Mouse (Mus musculus) inflammation-experienced regulatory T-cells, adult 6 months (primary cell): ENCODE results near the gene Trpv5. TPM values are rescaled to one million over a fixed set of nuclear protein-coding genes. Genes with fewer than 3 reads are reported as not detected.
A peak's percentile ranks its signal among the peaks of the same experiment; 100 is the strongest.

Source experiments
- ATAC-seq: one replicate; pipeline ENCODE4 v1.8.0; 2017
- polyA plus RNA-seq, 3 experiments: library from polyadenylated mRNA; unstranded; fragments of 100-300 nt; shearing (Covaris generic); gene quantifications; one replicate each; pipeline ENCODE4 v1.2.1; 2017

Trpv5 gene
- polyA plus RNA-seq, result not detected

GRCm38 (mm10) chr6:41680669-41681068, at the start of gene Trpv5:
Trpv5 (minus strand) TSS chr6:41680769.
- no peak for ATAC-seq

- peak; percentile 64 for ATAC-seq
Observed at GRCm38 (mm10) chr6:41727989-41728609, 47.5 kb upstream of the Trpv5 start.

- no peak for ATAC-seq
Observed at GRCm38 (mm10) chr6:41721430-41721829, 40.9 kb upstream of the Trpv5 start.

GRCm38 (mm10) chr6:41710281-41710680, 29.7 kb upstream of the Trpv5 start:
- ATAC-seq, result no peak

GRCm38 (mm10) chr6:41706275-41706674, 25.7 kb upstream of the Trpv5 start:
- ATAC-seq, result no peak

GRCm38 (mm10) chr6:41704123-41704522, 23.6 kb upstream of the Trpv5 start, which contains the start of gene Kel:
Kel (minus strand) TSS chr6:41704339.
- no peak for ATAC-seq

DNA sequence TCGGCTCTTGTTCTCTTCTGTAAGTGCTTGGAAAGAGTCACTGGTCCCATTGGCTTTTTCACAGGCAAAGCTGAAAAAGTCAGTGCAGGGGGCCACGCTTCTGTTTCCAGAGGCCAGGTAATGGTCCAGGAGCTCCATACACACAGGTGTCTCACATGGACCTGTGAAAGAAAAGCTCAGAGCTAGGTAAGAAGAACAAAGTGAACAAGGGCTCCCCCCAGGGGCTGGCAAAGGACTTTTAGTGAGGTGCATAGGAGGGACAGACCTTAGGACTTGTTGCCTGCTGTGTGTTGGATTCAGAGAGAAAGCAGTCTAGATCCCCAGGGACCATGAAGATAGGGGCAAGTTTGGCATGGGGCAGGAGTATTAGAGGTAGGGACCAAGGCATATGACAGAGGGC, 22.4 kb upstream of the Trpv5 start:
- peak; percentile 74 for ATAC-seq

DNA sequence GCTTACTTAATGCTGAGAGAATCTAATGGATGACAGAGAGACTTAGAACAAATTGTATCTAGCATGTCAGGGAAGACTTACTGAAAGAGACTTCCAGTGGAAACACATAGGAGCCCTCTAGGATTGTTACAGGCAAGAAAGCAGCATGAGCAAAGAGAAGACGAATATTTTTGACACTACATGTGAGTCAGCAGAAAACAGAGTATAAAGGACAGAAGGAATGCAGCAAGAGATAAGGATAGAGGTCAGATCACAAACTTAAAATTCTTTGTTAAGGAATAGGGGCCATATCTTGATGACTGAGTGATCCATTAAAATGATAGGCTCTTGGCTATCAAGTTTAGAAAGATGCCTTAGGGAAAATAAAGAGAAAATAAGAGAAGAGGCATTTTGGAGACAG, 20.7 kb upstream of the Trpv5 start:
- no peak for ATAC-seq

DNA sequence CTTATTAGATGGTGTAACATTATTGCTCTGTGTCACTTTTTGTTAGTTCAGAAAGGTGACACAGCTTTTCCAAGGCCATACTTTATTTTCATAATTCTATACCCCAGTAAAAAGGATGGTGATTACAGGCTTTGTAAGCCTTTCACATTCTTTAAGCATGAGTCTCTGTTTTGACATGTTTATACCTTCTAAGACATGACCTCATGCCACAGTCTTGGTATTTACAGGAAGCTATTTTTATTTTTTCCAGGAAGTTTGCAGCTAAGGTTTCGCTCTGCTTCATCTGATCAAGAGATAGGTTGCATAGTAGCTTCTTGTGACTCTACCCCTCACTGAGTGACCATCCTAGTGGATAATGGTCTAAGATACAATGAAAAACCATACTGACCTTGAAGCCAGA, 13.8 kb upstream of the Trpv5 start:
- no peak for ATAC-seq

- ATAC-seq, result no peak
Observed at GRCm38 (mm10) chr6:41692200-41692599, 11.6 kb upstream of the Trpv5 start.

DNA sequence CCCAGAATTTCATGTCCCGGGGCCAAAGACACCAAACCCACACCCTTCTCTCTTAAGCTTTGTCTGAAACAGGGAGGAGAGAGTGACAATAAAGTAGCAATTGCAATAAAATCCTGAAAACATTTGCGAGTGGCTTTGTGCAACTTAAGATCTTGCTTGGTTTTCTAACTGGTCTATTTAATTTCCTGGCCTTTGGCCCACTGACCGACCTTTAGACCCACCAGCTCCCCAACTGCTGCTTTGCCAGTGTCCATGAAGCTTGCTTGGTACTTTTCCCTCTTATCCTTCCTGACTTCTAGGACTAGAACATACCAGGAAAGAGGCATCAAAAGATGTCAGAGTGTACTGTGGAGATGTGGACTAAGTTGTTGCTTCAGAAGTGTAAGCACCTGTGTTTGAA, 5.0 kb upstream of the Trpv5 start:
- ATAC-seq, result no peak

- ATAC-seq, result no peak
Observed at GRCm38 (mm10) chr6:41684911-41685310, 4.3 kb upstream of the Trpv5 start.

- ATAC-seq, result no peak
Observed at GRCm38 (mm10) chr6:41684131-41684530, 3.6 kb upstream of the Trpv5 start, which contains the start of gene Llcfc1. Llcfc1 (plus strand) TSS chr6:41684431.

- no peak for ATAC-seq
Observed at GRCm38 (mm10) chr6:41681656-41682055, 1.1 kb upstream of the Trpv5 start.

GRCm38 (mm10) chr6:41676530-41676929, 4.0 kb downstream of the Trpv5 start:
- ATAC-seq, result no peak

GRCm38 (mm10) chr6:41662320-41662719, 18.2 kb downstream of the Trpv5 start:
- peak; percentile 78 for ATAC-seq

- ATAC-seq, result no peak
Observed at GRCm38 (mm10) chr6:41658487-41658886, 22.1 kb downstream of the Trpv5 start.

DNA sequence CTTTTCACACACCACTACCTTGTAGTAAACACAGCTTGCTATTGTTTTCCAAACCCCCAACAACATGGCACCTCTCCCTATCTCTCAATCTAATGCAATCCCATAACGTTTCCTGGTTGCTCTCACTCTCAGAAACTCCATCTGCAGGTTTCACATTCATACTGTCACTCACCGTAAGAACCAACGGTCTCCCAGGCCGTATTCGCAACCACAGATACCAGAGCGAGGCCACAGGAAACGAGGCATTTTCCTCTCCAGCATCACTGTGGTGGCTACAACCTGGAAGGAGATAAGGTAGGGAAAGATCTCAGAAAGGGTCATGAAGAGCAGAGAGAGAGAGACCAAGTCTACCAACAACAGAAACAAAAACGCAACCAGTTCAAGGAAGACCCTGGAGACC, 25.9 kb downstream of the Trpv5 start:
- no peak for ATAC-seq

- ATAC-seq, result no peak
Observed at GRCm38 (mm10) chr6:41653173-41653572, 27.4 kb downstream of the Trpv5 start.

GRCm38 (mm10) chr6:41646672-41647071, 33.9 kb downstream of the Trpv5 start:
- no peak for ATAC-seq

DNA sequence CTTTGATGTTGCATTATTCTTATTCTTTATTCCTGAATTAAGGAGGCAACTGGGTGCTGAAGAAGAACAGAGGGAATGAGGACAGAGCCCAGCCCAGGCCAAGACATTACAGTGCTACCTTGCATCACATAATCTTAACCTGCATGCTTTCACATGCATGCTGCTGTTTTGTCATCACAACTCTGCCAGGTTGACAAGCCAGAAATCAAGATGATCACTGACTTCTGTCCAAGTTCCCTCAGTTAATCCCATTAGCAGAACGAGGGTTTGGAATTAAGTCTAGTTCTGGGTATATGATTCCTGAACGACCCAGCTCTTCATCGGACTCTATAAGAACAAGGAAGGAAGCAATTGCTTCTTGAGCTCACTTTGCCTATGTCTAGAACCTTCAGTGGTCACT, 34.3 kb downstream of the Trpv5 start:
- ATAC-seq, result no peak

DNA sequence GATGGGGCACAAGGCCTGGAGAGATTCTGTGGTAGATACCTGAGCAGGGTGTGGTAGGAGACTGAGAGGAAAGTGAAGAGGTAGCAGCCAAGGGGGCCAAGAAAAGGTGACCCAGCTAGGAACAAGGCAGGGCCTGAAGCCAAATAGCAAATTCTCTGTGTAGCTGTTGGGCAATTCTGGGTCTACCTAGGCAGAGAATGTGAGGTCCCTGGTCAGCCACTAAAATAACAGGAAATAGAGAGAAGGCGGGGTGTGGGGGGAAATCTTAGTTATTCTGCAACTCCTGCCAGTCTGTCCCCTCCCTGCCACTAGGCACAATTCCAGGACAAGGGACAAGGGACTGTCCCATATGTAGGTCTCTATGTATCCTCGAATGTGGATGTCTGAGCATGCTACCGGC, 37.3 kb downstream of the Trpv5 start:
- no peak for ATAC-seq

DNA sequence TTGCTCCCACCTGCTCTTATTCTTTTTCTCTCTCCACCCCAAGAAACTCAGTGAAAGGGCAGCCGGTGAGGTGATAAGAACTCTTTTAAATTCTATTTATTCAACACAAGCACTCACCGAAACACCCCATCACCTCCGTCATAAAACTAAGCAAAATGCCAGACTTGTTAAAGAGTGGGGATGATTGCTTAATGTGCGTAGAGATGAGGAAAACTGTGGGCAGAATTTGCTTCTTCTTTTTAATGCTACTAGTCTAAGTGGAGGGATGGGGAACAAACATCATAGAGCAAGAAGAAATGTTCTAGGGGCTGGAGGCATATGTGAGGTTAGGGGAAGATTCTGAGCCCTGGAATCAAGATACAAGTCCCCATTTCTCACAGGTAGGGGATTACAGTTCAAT, 37.8 kb downstream of the Trpv5 start:
- no peak for ATAC-seq

DNA sequence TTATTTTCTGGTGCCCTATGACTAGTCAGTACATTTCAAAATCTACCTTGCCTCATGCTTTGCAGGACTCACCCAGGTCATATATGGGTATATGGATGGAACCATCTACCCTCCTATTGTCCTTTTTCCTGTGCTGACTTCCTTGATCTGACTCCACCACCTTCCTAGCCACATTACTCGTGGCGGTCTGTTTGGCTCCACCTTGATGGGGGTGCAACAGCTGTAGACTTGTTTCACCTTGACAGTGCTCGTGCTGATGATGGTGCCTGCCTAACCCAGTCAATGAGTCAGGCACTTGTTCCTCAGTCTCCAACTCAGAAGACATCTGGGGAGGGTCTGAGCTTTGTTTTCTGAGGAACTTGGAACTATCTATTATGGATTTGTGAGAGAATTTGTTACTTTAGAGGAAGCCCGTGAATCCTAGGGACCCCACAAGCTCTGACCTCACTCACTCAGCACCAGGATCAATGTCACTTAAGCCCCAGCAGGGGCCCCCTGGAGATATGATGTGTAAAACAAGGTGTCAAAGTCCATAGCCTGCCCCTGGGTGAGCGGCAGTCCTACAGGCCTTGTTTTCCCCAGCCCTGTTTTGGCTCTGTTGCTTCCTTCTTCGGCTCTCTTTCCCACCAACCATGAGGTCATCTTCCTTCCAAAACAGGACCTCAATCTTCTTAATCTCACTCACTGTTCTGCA, 39.2 kb downstream of the Trpv5 start:
- no peak for ATAC-seq

DNA sequence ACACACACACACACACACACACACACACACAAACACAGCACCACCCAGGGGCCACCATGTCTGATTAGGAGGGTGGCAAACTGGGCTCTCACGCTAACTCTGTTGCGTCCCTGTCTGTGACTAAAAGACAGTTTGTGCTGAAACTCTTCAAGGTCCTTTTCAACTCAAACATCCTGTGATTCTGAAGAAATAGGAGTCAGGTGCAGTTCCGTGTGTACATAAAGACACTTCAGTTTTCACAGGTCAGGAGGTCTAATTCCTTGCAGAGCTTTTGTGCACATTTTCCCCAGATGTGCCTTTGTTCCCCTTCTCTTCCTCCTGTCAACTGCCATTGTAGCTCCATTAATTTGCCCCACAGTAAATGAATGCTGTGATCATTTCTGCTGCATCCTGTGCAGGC, 40.1 kb downstream of the Trpv5 start:
- ATAC-seq, result no peak
